Mouse (Mus musculus) lung, adult 2 months (tissue): ENCODE results near the gene Pip5k1b.

Experiments used
- CTCF ChIP-seq: fragments of 200-500 bp; IDR thresholded peaks from 2 replicates; pipeline ENCODE4 v1.5.1; 2011; ENCODE audit warnings: mild to moderate bottlenecking, low read length, control low read depth; ENCODE audit not compliant: insufficient read depth
- POLR2A ChIP-seq: fragments of 200-500 bp; IDR thresholded peaks from 2 replicates; pipeline ENCODE4 v1.6.1; 2011; ENCODE audit warnings: low read depth, mild to moderate bottlenecking, control low read depth, low read length, borderline replicate concordance; ENCODE audit errors: extremely low read depth

DNA sequence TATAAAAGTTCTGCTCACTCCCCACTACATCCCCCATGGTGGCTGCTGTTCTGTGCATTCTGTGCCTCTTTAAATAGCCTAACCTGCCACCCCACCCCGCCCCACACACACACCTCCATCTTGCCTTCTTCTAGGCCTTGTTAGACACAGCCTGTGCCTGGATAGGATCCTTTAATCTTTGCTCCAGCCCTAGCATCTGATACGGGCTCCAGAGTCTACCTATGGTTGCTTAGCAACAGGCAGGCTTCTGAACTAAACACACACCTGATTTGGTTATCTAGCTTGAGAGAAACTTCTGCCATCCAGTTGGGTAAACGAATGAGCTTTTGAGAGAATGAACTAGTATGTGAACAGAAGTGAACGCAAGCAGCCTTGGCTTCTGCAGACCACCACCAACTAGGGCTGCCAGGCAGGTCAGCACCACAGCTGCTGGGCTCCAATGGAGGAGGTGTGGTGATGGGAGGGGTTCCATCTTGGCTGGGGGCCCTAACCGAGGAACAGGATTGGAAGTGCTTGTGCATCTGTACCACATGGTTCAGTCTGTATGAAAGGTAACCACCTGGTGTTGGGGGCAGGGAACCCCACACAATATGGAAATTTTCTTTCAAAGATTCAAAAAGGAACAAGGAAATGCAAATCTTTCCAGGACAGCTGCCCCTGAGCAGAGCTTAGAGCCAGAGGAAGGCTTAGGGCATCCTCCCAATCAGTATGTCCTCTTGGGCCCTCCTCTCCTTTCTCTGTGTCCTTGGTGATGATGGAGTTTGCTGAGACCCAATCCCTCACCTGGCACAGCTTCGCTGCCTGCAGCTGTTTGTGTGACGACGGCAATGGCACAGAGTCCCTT lies 139.7 kb downstream of the Pip5k1b start:
- TF ChIP-seq CTCF: no peak
- no peak for TF ChIP-seq POLR2A
